Mouse (Mus musculus) central nervous system, embryonic 14 days (tissue): ENCODE data around the gene Cyb5rl. TPM values are rescaled to one million over a fixed set of nuclear protein-coding genes. Genes with fewer than 3 reads are reported as not detected.

Source experiments
- polyA plus RNA-seq: library from polyadenylated mRNA; depleted of rRNA; stranded (reverse); fragments of >200 nt; gene quantifications from 2 replicates; pipeline ENCODE4 v1.2.3, GENCODE M21; 2012; rRNA removed

The Cyb5rl gene
- polyA plus RNA-seq = 3.9 and 5.8 TPM in 2 replicates

GRCm38 (mm10) chr4:107066252-107067124, at the start of gene Cyb5rl, which contains the start of gene Mrpl37:
TSS of gene Cyb5rl (plus strand) at chr4:107066988.
TSS of gene Mrpl37 (minus strand) at chr4:107066868.

GRCm38 (mm10) chr4:107096841-107097373, 30.1 kb downstream of the Cyb5rl start, which contains the start of gene Cdcp2:
TSS of gene Cdcp2 (plus strand) at chr4:107096891.

Other genes with a start within 250 kb of the Cyb5rl start
- 258 and 267 TPM in 2 replicates for gene Ssbp3, start 156.3 kb upstream of the Cyb5rl start, polyA plus RNA-seq
- gene Mrpl37, start 120 bp upstream of the Cyb5rl start, polyA plus RNA-seq = 96.2 and 98.7 TPM in 2 replicates
- 0.05 and 0.06 TPM in 2 replicates for gene Cdcp2, start 29.9 kb downstream of the Cyb5rl start, polyA plus RNA-seq
- gene Tmem59, start 111.4 kb downstream of the Cyb5rl start, polyA plus RNA-seq = 177 and 180 TPM in 2 replicates
- gene Tceanc2, start 112.1 kb downstream of the Cyb5rl start, polyA plus RNA-seq = 16.0 and 16.1 TPM in 2 replicates
- not detected in 2 replicates for gene Ldlrad1, start 142.2 kb downstream of the Cyb5rl start, polyA plus RNA-seq
- gene Lrrc42, start 186.5 kb downstream of the Cyb5rl start, polyA plus RNA-seq = 41.9 and 43.2 TPM in 2 replicates
- 27.0 and 28.0 TPM in 2 replicates for gene Hspb11, start 186.6 kb downstream of the Cyb5rl start, polyA plus RNA-seq
- gene Dio1, start 240.2 kb downstream of the Cyb5rl start, polyA plus RNA-seq = not detected in 2 replicates
- 35.7 and 37.7 TPM in 2 replicates for gene Yipf1, start 247.4 kb downstream of the Cyb5rl start, polyA plus RNA-seq